Mouse (Mus musculus) heart, postnatal 25 days (tissue): ENCODE data around the gene Bdh2. TPM values are rescaled to one million over a fixed set of nuclear protein-coding genes. Genes with fewer than 3 reads are reported as not detected.
A peak's percentile ranks its signal among the peaks of the same experiment; 100 is the strongest.

Experiments used
- DNase-seq: peaks from one replicate; pipeline ENCODE4 v3.0.0; 2022; ENCODE audit warnings: low spot score
- intact Hi-C: fragments of 180-260 bp; cut with DNase I; formaldehyde crosslinking; loops from one replicate; pipeline ENCODE4 v1.15.1; 2025
- total RNA-seq, 2 experiments: library from RNA; stranded (reverse); gene quantifications; 2 replicates each; pipeline ENCODE4 v1.2.3; 2021

Bdh2 gene
- total RNA-seq, 2 experiments from 2014 or later, result 3.7 to 3.8 TPM

GRCm38 (mm10) chr3:135290249-135290894 lies 9.4 kb downstream of the Bdh2 start:
- intact Hi-C loops, result loop anchor here (5.0 kb wide), 2 partner anchors 112 to 437 kb away; no protein-coding TSS in a partner anchor
- DNase-seq, result no peak

GRCm38 (mm10) chr3:135293703-135294102 lies 12.7 kb downstream of the Bdh2 start:
- intact Hi-C loops, result loop anchor here (5.0 kb wide), 2 partner anchors 109 to 434 kb away; no protein-coding TSS in a partner anchor
- peak; percentile 43 for DNase-seq

- no peak for DNase-seq
- intact Hi-C loops, result no loop called here
Observed at GRCm38 (mm10) chr3:135295559-135295958, 14.5 kb downstream of the Bdh2 start.

- DNase-seq, result peak; percentile 15
- intact Hi-C loops, result no loop called here
Observed at GRCm38 (mm10) chr3:135298560-135298959, 17.5 kb downstream of the Bdh2 start.

GRCm38 (mm10) chr3:135300081-135300480 lies 19.1 kb downstream of the Bdh2 start:
- no peak for DNase-seq
- intact Hi-C loops, result no loop called here

- intact Hi-C loops, result no loop called here
- DNase-seq, result no peak
Observed at GRCm38 (mm10) chr3:135304060-135304459, 23.0 kb downstream of the Bdh2 start.

GRCm38 (mm10) chr3:135304566-135304965 lies 23.5 kb downstream of the Bdh2 start:
- no peak for DNase-seq
- intact Hi-C loops, result no loop called here

GRCm38 (mm10) chr3:135307411-135308259 lies 26.6 kb downstream of the Bdh2 start, which contains the start of gene Slc9b2:
Gene Slc9b2 (plus strand): TSS chr3:135307700.
- no peak for DNase-seq

GRCm38 (mm10) chr3:135312916-135313491 lies 32.0 kb downstream of the Bdh2 start:
- no peak for DNase-seq
- intact Hi-C loops, result no loop called here

More at GRCm38 (mm10) chr3:135307411-135308259, 26.6 kb downstream of the Bdh2 start, which contains the start of gene Slc9b2:
- intact Hi-C loops, result no loop called here

GRCm38 (mm10) chr3:135313727-135314126 lies 32.7 kb downstream of the Bdh2 start:
- intact Hi-C loops, result no loop called here
- no peak for DNase-seq

- intact Hi-C loops, result no loop called here
Observed at GRCm38 (mm10) chr3:135314811-135315210, 33.8 kb downstream of the Bdh2 start.

GRCm38 (mm10) chr3:135315720-135316425 lies 34.9 kb downstream of the Bdh2 start:
- no peak for DNase-seq
- intact Hi-C loops, result no loop called here

More at GRCm38 (mm10) chr3:135314811-135315210, 33.8 kb downstream of the Bdh2 start:
- no peak for DNase-seq

- intact Hi-C loops, result no loop called here
- no peak for DNase-seq
Observed at GRCm38 (mm10) chr3:135318331-135318730, 37.3 kb downstream of the Bdh2 start.

GRCm38 (mm10) chr3:135324354-135324753 lies 43.3 kb downstream of the Bdh2 start:
- DNase-seq, result no peak
- intact Hi-C loops, result no loop called here

- no peak for DNase-seq
- intact Hi-C loops, result no loop called here
Observed at GRCm38 (mm10) chr3:135327176-135327575, 46.2 kb downstream of the Bdh2 start.

GRCm38 (mm10) chr3:135327601-135328000 lies 46.6 kb downstream of the Bdh2 start:
- no peak for DNase-seq
- intact Hi-C loops, result no loop called here

- intact Hi-C loops, result no loop called here
- DNase-seq, result no peak
Observed at GRCm38 (mm10) chr3:135328560-135328959, 47.5 kb downstream of the Bdh2 start.

- DNase-seq, result no peak
- intact Hi-C loops, result no loop called here
Observed at GRCm38 (mm10) chr3:135332691-135333090, 51.7 kb downstream of the Bdh2 start.

- intact Hi-C loops, result no loop called here
- no peak for DNase-seq
Observed at GRCm38 (mm10) chr3:135333763-135334162, 52.7 kb downstream of the Bdh2 start.

- no peak for DNase-seq
- intact Hi-C loops, result no loop called here
Observed at GRCm38 (mm10) chr3:135347739-135348264, 66.8 kb downstream of the Bdh2 start, which contains the start of gene Slc9b1. Gene Slc9b1 (plus strand): TSS chr3:135348029.
